Mouse (Mus musculus) sigmoid colon, adult 10 weeks (tissue): ENCODE data around the gene Gstt1. TPM values are rescaled to one million over a fixed set of nuclear protein-coding genes. Genes with fewer than 3 reads are reported as not detected.

Source experiments
- polyA plus RNA-seq: library from polyadenylated mRNA; stranded (reverse); fragments of 350-450 nt; fragmentation: Illumina TruSeq; extraction: RNeasy Lipid Tissue Mini Kit (QIAGEN cat#74804); gene quantifications from one replicate; pipeline ENCODE4 v1.2.3, GENCODE M21; 2014; ENCODE audit warnings: low read depth, low replicate concordance

The Gstt1 gene
- polyA plus RNA-seq = 4.0 TPM

DNA sequence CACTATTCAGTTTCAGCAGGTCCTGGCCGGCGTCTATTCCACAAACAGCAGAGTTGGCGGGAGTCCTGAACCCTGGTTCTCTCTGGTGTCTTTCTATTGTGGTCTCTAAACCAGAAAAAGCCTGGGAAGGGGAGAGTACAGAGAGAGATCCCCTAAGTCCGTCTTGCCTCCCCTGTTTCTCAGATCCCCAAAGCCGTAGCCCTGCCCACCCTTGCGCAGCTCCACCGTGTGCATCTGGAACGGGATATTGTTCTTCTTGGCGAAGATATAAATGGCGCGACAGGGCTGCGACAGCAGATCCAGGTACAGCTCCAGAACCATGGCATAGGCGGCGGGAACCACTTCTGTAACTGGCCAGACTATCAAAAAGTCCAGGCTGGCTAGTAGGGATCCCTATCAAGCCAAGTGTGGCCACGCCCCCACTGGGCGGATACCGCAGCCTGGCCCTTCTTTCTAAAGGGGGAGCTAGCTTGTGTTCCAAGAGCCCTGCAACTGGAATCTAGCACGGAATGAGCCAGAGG is at the start of gene Gstt1:
Gstt1 (minus strand) TSS at position 409 of the 521 bp plus-strand sequence.

DNA sequence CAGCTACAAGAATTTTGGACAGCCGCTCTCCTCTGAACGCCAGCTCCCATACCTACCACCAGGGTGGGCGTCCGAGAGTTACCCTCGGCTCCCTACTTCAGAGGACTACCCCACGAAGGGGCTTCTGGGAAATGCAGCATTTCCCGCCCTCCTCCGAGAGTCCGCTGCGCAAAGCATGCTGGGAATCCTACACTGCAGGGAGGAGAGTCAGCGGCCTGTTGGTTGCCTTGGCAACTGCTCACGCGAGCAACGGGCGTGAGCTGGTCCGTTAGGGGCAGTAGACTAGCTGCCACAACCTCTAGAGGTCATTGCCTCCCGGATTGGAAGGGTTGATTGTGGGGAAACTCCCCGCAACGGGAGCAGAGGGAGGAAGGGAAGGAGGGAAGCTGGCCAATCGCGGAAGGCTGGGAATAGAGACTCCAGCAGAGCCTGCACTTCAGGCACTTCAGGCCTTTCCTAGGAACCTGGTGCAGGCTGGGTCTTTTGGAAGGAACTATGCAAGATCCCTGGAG is 38.9 kb upstream of the Gstt1 start, which contains the start of gene Gstt2:
Gstt2 (minus strand) TSS at position 177 of the 512 bp plus-strand sequence.

DNA sequence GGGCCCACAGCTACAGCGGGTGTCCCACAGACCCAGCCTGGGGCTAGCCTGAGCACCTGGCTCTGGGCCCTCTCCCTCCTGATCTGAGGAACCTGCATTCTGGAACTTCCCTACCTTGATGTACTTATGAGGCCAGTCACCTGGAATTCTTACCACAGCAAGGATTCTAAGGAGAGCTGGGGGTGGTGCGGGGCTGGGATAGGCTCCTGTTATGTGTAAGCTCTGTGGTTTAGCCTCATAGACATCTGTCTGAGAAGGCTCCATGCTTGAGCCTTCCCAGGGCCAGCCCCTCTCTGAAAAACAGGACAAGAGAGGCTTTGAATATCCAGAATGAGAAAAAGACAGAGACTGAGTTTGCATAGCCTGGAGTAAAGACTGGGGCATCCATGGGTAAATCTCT is 24.1 kb upstream of the Gstt1 start, which contains the start of gene Gstt4:
Gstt4 (minus strand) TSS at position 101 of the 400 bp plus-strand sequence.

DNA sequence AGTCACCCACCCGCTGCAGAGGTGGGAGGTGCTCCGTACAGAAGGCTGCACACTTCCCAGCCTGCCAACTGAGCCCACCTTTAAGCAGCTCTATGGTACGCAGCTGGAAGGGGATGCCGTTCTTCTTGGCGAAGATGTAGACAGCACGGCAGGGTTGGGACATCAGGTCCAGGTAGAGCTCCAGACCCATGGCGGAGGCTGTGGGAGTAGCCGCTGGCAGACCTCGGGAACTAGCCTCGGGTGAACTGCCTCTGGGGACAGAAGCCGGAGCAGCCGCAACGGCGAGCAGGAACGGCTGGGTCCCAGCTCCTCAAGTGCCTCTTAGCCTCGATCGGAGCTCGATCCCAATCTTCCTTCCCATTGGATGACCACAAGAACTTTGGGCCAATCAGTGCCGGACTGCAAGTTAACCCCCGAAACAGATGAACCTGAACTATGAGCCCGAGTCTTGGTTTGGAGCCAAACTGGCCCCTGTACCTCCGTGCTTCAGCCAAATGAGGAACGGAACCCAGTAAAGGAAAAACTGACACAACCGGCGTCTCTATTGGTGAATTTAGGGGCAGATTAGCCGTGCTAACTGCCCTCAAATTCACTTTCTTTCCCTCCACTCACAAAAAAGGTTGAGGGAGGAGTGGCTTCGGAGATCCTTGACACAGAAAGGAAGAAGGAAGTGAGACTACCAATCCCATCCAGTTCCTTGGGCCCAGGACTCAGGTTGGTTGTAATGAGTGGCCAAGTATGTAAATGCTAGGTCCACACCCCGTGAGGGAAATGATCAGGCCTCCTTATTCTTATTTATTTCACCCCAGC is 17.4 kb downstream of the Gstt1 start, which contains the start of the genes Gm20441 and Gstt3:
Gm20441 (minus strand) TSS at position 186 of the 810 bp plus-strand sequence.
Gstt3 (minus strand) TSS at position 646 of the 810 bp plus-strand sequence.

DNA sequence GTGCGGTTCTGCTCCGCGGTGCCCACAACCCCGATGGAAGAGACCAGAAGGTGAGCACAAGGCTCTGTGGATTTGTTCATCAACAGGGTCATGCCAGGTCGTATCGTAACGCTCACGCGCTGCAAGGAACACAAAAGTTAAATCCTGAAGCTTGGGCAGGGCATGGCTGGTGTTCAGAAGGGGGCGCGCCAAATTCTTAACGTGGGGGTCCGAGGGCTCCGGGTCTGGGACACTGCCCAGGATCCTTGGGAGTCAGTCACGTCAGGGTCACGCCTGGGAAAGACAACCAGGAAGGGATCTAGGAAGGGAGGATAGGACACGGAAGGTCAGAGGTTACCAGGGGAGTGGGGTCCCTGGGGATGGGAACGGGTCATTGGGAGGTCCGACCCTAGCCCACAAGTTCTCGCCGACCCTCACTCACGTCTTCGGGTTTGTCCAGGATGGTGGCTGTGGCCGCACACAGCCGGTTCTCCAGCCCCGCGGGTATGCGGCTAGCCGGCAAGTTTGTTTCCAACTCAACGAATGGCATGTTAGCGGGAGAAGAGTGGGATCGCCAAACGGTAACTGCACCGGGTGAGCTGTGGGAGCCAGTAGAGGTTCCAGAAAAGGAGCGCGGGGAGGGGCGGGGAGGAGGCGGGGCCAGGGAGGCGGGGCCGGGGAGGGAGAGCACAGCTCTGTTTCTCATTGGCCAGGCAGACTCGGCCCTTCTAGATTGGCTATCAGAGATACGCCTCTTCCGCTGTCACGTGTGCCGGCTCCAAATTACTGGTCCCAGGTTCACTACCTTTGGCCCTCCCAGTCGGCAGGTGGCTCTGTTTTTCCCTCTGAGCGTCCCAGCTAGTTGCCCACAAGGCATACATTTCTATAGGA is 25.4 kb downstream of the Gstt1 start, which contains the start of gene Ddt:
Ddt (minus strand) TSS at position 620 of the 870 bp plus-strand sequence.

DNA sequence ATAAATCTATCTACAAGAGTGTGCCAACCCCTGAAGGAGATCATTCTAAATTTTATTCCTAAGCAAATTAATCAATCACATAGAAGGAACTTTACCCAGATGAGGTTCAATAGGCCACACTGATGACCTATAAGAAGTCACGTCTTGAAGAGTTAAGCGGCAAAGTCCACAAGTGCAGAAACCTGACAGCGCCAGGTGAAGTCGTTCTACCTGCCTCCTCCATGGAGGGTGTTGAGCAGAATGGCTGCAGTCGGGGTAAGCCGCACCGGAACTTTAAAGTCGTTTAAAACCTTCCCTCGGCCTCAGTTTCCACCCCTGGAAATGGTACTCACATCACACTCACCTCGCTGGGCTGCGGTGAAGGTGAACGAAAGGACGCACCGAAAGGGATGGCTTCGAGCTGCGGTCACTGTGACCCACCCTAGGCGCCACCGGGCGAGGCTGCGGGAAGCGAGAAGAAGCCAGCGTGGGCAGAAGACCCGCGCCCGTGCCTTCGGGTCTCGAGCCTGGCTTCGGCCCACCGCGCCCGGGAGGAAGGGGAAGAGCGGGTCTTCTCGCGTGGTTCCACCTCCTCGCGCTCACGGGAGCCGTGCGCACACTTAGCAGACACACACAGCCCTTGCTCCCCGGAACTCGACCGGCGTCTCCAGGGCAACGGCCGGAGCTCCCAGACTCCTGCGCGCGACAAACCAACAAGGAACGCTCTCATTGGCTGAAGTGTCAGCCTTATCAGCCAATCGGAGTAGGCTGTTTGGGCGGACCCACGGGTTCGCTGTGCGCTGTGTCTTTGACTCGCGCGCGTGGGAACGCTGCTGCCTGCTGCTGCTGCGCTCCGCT is 34.5 kb downstream of the Gstt1 start, which contains the start of gene Cabin1:
Cabin1 (minus strand) TSS at position 660 of the 837 bp plus-strand sequence.

Other genes starting within 250 kb of the Gstt1 start
- 1.4 TPM for gene Lrrc75b, start 238.3 kb downstream of the Gstt1 start, polyA plus RNA-seq
- gene Ggt1, start 237.0 kb downstream of the Gstt1 start, polyA plus RNA-seq = not detected
- 0.57 TPM for gene Ggt5, start 209.2 kb downstream of the Gstt1 start, polyA plus RNA-seq
- 1.7 TPM for gene Susd2, start 154.6 kb downstream of the Gstt1 start, polyA plus RNA-seq
- 4.6 TPM for gene Cabin1, start 34.2 kb downstream of the Gstt1 start, polyA plus RNA-seq
- gene Ddt, start 25.2 kb downstream of the Gstt1 start, polyA plus RNA-seq = 1.3 TPM
- not detected for gene Gm20441, start 17.6 kb downstream of the Gstt1 start, polyA plus RNA-seq
- 56.7 TPM for gene Gstt3, start 17.2 kb downstream of the Gstt1 start, polyA plus RNA-seq
- gene Gstt4, start 24.0 kb upstream of the Gstt1 start, polyA plus RNA-seq = not detected
- gene Gstt2, start 38.8 kb upstream of the Gstt1 start, polyA plus RNA-seq = 13.0 TPM
- gene Mif, start 61.7 kb upstream of the Gstt1 start, polyA plus RNA-seq = not detected
- not detected for gene Derl3, start 94.8 kb upstream of the Gstt1 start, polyA plus RNA-seq
- 10.9 TPM for gene Smarcb1, start 123.0 kb upstream of the Gstt1 start, polyA plus RNA-seq
- 21.3 TPM for gene Chchd10, start 134.5 kb upstream of the Gstt1 start, polyA plus RNA-seq
- gene Mmp11, start 137.9 kb upstream of the Gstt1 start, polyA plus RNA-seq = 1.0 TPM
- not detected for gene Gm867, start 142.1 kb upstream of the Gstt1 start, polyA plus RNA-seq
- not detected for gene Vpreb3, start 144.5 kb upstream of the Gstt1 start, polyA plus RNA-seq
- not detected for gene Gm5134, start 155.9 kb upstream of the Gstt1 start, polyA plus RNA-seq
- gene Zfp280b, start 234.1 kb upstream of the Gstt1 start, polyA plus RNA-seq = 12.6 TPM